Mouse (Mus musculus) testis, adult 2 months (tissue): ENCODE measurements at regions not wholly inside any gene's neighbourhood (a gene's known extent, or its start where the extent isn't known, plus 50 kb on each side); places are given as distances from the start of the nearest gene placed in this dataset.

ENCODE experiments used
- CTCF ChIP-seq: fragments of 200-500 bp; IDR thresholded peaks from 2 replicates; pipeline ENCODE4 v1.5.1; 2012; ENCODE audit warnings: low read depth, mild to moderate bottlenecking, inconsistent platforms, low read length, moderate library complexity; ENCODE audit not compliant: control insufficient read depth, insufficient read depth, insufficient replicate concordance
- POLR2A ChIP-seq: fragments of 200-500 bp; IDR thresholded peaks from 2 replicates; pipeline ENCODE4 v1.6.1; 2012; ENCODE audit warnings: low read depth, mild to moderate bottlenecking, inconsistent platforms, low read length, moderate library complexity; ENCODE audit not compliant: control insufficient read depth

- TF ChIP-seq CTCF (no peak), POLR2A (no peak)
These were observed 338.4 kb upstream of the Jarid2 start for GRCm38 (mm10) chr13:44390666-44391390.
